ENCODE assay signal across 8 mouse cellular contexts in genomic region chr1:150266502-150266901, GRCm38 (mm10). TPM values are rescaled to one million over a fixed set of nuclear protein-coding genes. Genes with fewer than 3 reads are reported as not detected.
DNase-seq lines count a peak whose midpoint lies in the region; ATAC-seq and TF ChIP-seq lines count a peak whose summit lies in the region.

No protein-coding gene starts in this region.

- no peaks in the 10 kb centered on the region for H3K4me1 ChIP-seq in forebrain, embryonic 11.5 days (replicated peaks; ENCODE audit: control insufficient read depth, insufficient read depth, low read length)
- no peaks in the 10 kb centered on the region for H3K4me1 ChIP-seq in forebrain, embryonic 10.5 days
- H3K4me1 ChIP-seq in midbrain, embryonic 11.5 days (ENCODE audit: control insufficient read depth, insufficient read depth, low read length), result no peaks in the 10 kb centered on the region
- no peaks in the 10 kb centered on the region for H3K4me1 ChIP-seq in midbrain, embryonic 10.5 days
- H3K4me1 ChIP-seq in limb, embryonic 14.5 days (ENCODE audit: control insufficient read depth, insufficient read depth, low read length), result no peaks in the 10 kb centered on the region

- H3K4me2 ChIP-seq in forebrain, embryonic 11.5 days (ENCODE audit: low read depth, low read length, severe bottlenecking), result no peak overlapping the region
- H3K4me2 ChIP-seq in midbrain, embryonic 11.5 days, result no peak overlapping the region
- H3K4me2 ChIP-seq in limb, embryonic 14.5 days (replicated peaks; ENCODE audit: low read depth, low read length, severe bottlenecking), result no peak overlapping the region

- H3K9me3 ChIP-seq in forebrain, embryonic 11.5 days (ENCODE audit: control insufficient read depth, low read length), result no peaks in the 10 kb centered on the region
- H3K9me3 ChIP-seq in forebrain, embryonic 10.5 days, result no peaks in the 10 kb centered on the region
- no peaks in the 10 kb centered on the region for H3K9me3 ChIP-seq in midbrain, embryonic 11.5 days (ENCODE audit: control insufficient read depth, low read length)
- no peaks in the 10 kb centered on the region for H3K9me3 ChIP-seq in midbrain, embryonic 10.5 days (replicated peaks)
- H3K9me3 ChIP-seq in limb, embryonic 14.5 days (ENCODE audit: control insufficient read depth, low read length), result no peaks in the 10 kb centered on the region

- TF ChIP-seq POLR2A in limb, embryonic 14.5 days (IDR thresholded peaks at IDR 0.05; ENCODE audit: borderline replicate concordance, extremely low read depth, insufficient read depth, insufficient read length), result no peak

- H3K4me3 ChIP-seq in forebrain, embryonic 11.5 days (ENCODE audit: low read depth, low read length), result no peak overlapping the region
- no peak overlapping the region for H3K4me3 ChIP-seq in forebrain, embryonic 10.5 days
- no peak overlapping the region for H3K4me3 ChIP-seq in midbrain, embryonic 11.5 days (ENCODE audit: low read depth, low read length)
- H3K4me3 ChIP-seq in midbrain, embryonic 10.5 days, result no peak overlapping the region
- no peak overlapping the region for H3K4me3 ChIP-seq in limb, embryonic 14.5 days (replicated peaks; ENCODE audit: low read length)

- H3K27me3 ChIP-seq in forebrain, embryonic 11.5 days (ENCODE audit: control insufficient read depth, insufficient read depth, low read length), result no peaks in the 10 kb centered on the region
- no peaks in the 10 kb centered on the region for H3K27me3 ChIP-seq in forebrain, embryonic 10.5 days (ENCODE audit: poor library complexity, severe bottlenecking)
- H3K27me3 ChIP-seq in midbrain, embryonic 11.5 days (ENCODE audit: control insufficient read depth, insufficient read depth, low read length), result no peaks in the 10 kb centered on the region
- no peaks in the 10 kb centered on the region for H3K27me3 ChIP-seq in midbrain, embryonic 10.5 days (ENCODE audit: low read depth, poor library complexity, severe bottlenecking)
- no peaks in the 10 kb centered on the region for H3K27me3 ChIP-seq in limb, embryonic 14.5 days (ENCODE audit: control insufficient read depth, insufficient read depth, low read length)

- DNase-seq in forebrain, embryonic 11.5 days (ENCODE audit: low spot score), result no peak
- DNase-seq in forebrain, embryonic 10.5 days (ENCODE audit: extremely low spot score, low spot score), result no peak
- peak; percentile 81 for DNase-seq in midbrain, embryonic 11.5 days (ENCODE audit: low spot score, missing footprints)
- DNase-seq in midbrain, embryonic 10.5 days (ENCODE audit: low spot score), result no peak
- DNase-seq in embryo, embryonic 9.5 days (ENCODE audit: extremely low spot score), result peak; percentile 12
- peak; percentile 24 for DNase-seq in limb, embryonic 14.5 days (ENCODE audit: low spot score)
- DNase-seq in urinary bladder, postnatal 14 days (ENCODE audit: low spot score), result no peak

- ATAC-seq in forebrain, embryonic 11.5 days (replicated peaks; ENCODE audit: low FRiP score), result peak; percentile 73
- peak; percentile 57 for ATAC-seq in midbrain, embryonic 11.5 days (ENCODE audit: low FRiP score)
- ATAC-seq in limb, embryonic 14.5 days (ENCODE audit: low FRiP score, low read depth), result no peak
- ATAC-seq in inflammation-experienced regulatory T-cells, adult 6 months, result no peak

- WGBS in forebrain, embryonic 11.5 days, result 49% methylated on average over 3 of the region's 3 CpGs
- 48% methylated on average over 3 of the region's 3 CpGs for WGBS in forebrain, embryonic 10.5 days
- 44% methylated on average over 3 of the region's 3 CpGs for WGBS in midbrain, embryonic 11.5 days
- 46% methylated on average over 3 of the region's 3 CpGs for WGBS in midbrain, embryonic 10.5 days
- 38% methylated on average over 3 of the region's 3 CpGs for WGBS in limb, embryonic 14.5 days

- H3K9ac ChIP-seq in forebrain, embryonic 11.5 days (ENCODE audit: low read length), result no peak overlapping the region
- H3K9ac ChIP-seq in midbrain, embryonic 11.5 days (ENCODE audit: low read length), result no peak overlapping the region
- no peak overlapping the region for H3K9ac ChIP-seq in limb, embryonic 14.5 days (ENCODE audit: low read depth, low read length, severe bottlenecking)

- H3K36me3 ChIP-seq in forebrain, embryonic 11.5 days (ENCODE audit: control insufficient read depth, insufficient read depth, low read length), result no peaks in the 10 kb centered on the region
- no peaks in the 10 kb centered on the region for H3K36me3 ChIP-seq in forebrain, embryonic 10.5 days (replicated peaks)
- H3K36me3 ChIP-seq in midbrain, embryonic 11.5 days (ENCODE audit: control insufficient read depth, insufficient read depth, low read length), result no peaks in the 10 kb centered on the region
- H3K36me3 ChIP-seq in midbrain, embryonic 10.5 days, result no peaks in the 10 kb centered on the region
- H3K36me3 ChIP-seq in limb, embryonic 14.5 days (ENCODE audit: control insufficient read depth, insufficient read depth, low read length), result no peaks in the 10 kb centered on the region

- no peak overlapping the region for H3K27ac ChIP-seq in forebrain, embryonic 11.5 days (ENCODE audit: low read depth, low read length)
- H3K27ac ChIP-seq in forebrain, embryonic 10.5 days, result no peak overlapping the region
- no peak overlapping the region for H3K27ac ChIP-seq in midbrain, embryonic 11.5 days (ENCODE audit: low read depth, low read length)
- no peak overlapping the region for H3K27ac ChIP-seq in midbrain, embryonic 10.5 days (replicated peaks)
- H3K27ac ChIP-seq in limb, embryonic 14.5 days (replicated peaks; ENCODE audit: low read depth, low read length), result no peak overlapping the region

RNA-seq across cellular contexts. Expression of gene Pdc, which starts 52.7 kb away (rescaled TPM):
- polyA plus RNA-seq in forebrain, embryonic 11.5 days (2014; fragmentation: Nextera tagmentation; extraction: Ambion mirVana), result 0.40 TPM in 1 of 2 replicates, not detected in the other
- polyA plus RNA-seq in forebrain, embryonic 10.5 days (2016; fragmentation: Nextera tagmentation; extraction: Ambion mirVana), result not detected in 2 replicates
- not detected in 2 replicates for polyA plus RNA-seq in midbrain, embryonic 11.5 days (2014; fragmentation: Nextera tagmentation; extraction: Ambion mirVana)
- polyA plus RNA-seq in midbrain, embryonic 10.5 days (2016; fragmentation: Nextera tagmentation; extraction: Ambion mirVana), result not detected in 2 replicates
- polyA plus RNA-seq in limb, embryonic 14.5 days (2012; rRNA removed), result 0.10 and 0.18 TPM in 2 replicates
- polyA plus RNA-seq in limb, embryonic 14.5 days (2014; fragmentation: Nextera tagmentation; extraction: Ambion mirVana), result not detected in 2 replicates
- not detected for polyA plus RNA-seq in inflammation-experienced regulatory T-cells, adult 6 months (2017; shearing (Covaris generic))

Comparison
In these comparisons a context has a peak if more than half of its experiments do, and no peak if none do; other contexts are left out.
1. DNase-seq: peak in midbrain, embryonic 11.5 days (single experiment), embryo, embryonic 9.5 days (single experiment) and limb, embryonic 14.5 days (single experiment); none in forebrain, embryonic 11.5 days (single experiment), forebrain, embryonic 10.5 days (single experiment), midbrain, embryonic 10.5 days (single experiment) and urinary bladder, postnatal 14 days (single experiment).
2. ATAC-seq: peak in forebrain, embryonic 11.5 days (single experiment) and midbrain, embryonic 11.5 days (single experiment); none in limb, embryonic 14.5 days (single experiment) and inflammation-experienced regulatory T-cells, adult 6 months (single experiment).